Mouse (Mus musculus) liver, embryonic 14.5 days (tissue): ENCODE data around the gene Zic5. TPM values are rescaled to one million over a fixed set of nuclear protein-coding genes. Genes with fewer than 3 reads are reported as not detected.

Experiments
- ATAC-seq: fragments of 200-750 bp; cut with Nextera tagmentation; 2 replicates; pipeline ENCODE4 v1.8.0; 2017; ENCODE audit warnings: moderate number of reproducible peaks, mild to moderate bottlenecking, moderate library complexity; ENCODE audit not compliant: insufficient read depth
- DNase-seq, 3 experiments: peaks; one replicate each; pipeline ENCODE4 v3.0.0-alpha.2; 2012 to 2013; ENCODE audit warnings: low read depth in 3 of 3, low spot score in 3 of 3
- H3K27ac ChIP-seq: fragments of 300-500 bp; sonication (generic); 2 replicates; pipeline ENCODE4 v1.5.1; 2014; ENCODE audit warnings: moderate library complexity, mild to moderate bottlenecking, control low read depth, inconsistent platforms
- H3K27me3 ChIP-seq: fragments of 300-500 bp; sonication (generic); 2 replicates; pipeline ENCODE4 v1.6.1; 2014; ENCODE audit warnings: mild to moderate bottlenecking, low read length, moderate library complexity; ENCODE audit not compliant: control insufficient read depth, insufficient read depth
- H3K36me3 ChIP-seq: fragments of 300-500 bp; sonication (generic); replicated peaks from 2 replicates; pipeline ENCODE4 v1.6.1; 2014; ENCODE audit warnings: low read depth; ENCODE audit not compliant: control insufficient read depth, insufficient read depth
- H3K4me1 ChIP-seq, 2 experiments: fragments of 200-500 bp in 1 of 2; fragments of 300-500 bp in 1 of 2; sonication (generic) in 1 of 2; replicated peaks; 2 replicates each; pipeline ENCODE4 v1.6.1; 2012 to 2014; ENCODE audit warnings: antibody characterized with exemption in 1 of 2, inconsistent platforms in 1 of 2, low read length in 1 of 2; ENCODE audit not compliant: control insufficient read depth in 2 of 2, insufficient read depth in 2 of 2
- H3K4me2 ChIP-seq: fragments of 300-500 bp; sonication (generic); 2 replicates; pipeline ENCODE4 v1.6.1; 2014; ENCODE audit warnings: low read depth, mild to moderate bottlenecking, control low read depth, moderate library complexity
- H3K4me3 ChIP-seq, 2 experiments: fragments of 200-500 bp in 1 of 2; fragments of 300-500 bp in 1 of 2; sonication (generic) in 1 of 2; 2 replicates each; pipeline ENCODE4 v1.5.1; 2012 to 2014; ENCODE audit warnings: low read depth in 2 of 2, low read length in 2 of 2, mild to moderate bottlenecking in 2 of 2, control low read depth in 1 of 2, inconsistent platforms in 1 of 2, moderate library complexity in 1 of 2; ENCODE audit not compliant: insufficient read depth in 1 of 2
- H3K9ac ChIP-seq: fragments of 300-500 bp; sonication (generic); replicated peaks from 2 replicates; pipeline ENCODE4 v1.6.1; 2014; ENCODE audit warnings: mild to moderate bottlenecking, control low read depth, moderate library complexity
- H3K9me3 ChIP-seq: fragments of 300-500 bp; sonication (generic); 2 replicates; pipeline ENCODE4 v1.6.1; 2016; ENCODE audit warnings: low read length, mixed read lengths; ENCODE audit not compliant: control insufficient read depth
- CTCF ChIP-seq: IDR thresholded peaks from 2 replicates; pipeline ENCODE4 v1.5.1; 2016; ENCODE audit warnings: antibody characterized with exemption, low read depth, control low read depth
- EP300 ChIP-seq: IDR thresholded peaks from 2 replicates; pipeline ENCODE4 v1.6.1; 2016; ENCODE audit warnings: antibody characterized with exemption, low read depth
- WGBS: fragments of 180-500 bp; shearing (Covaris S2); extraction: QIAGEN DNeasy Blood & Tissue Kit; methylation state at CpG from one replicate; pipeline ENCODE4 v1.1.7; 2014; ENCODE audit not compliant: insufficient replicate concordance; 5-methylcytosine and 5-hydroxymethylcytosine counted together
- polyA plus RNA-seq, 2 experiments: library from polyadenylated mRNA; depleted of rRNA in 1 of 2; stranded (reverse) in 1 of 2; unstranded in 1 of 2; fragments of >200 nt; fragmentation: Nextera tagmentation in 1 of 2; extraction: Ambion mirVana in 1 of 2; gene quantifications; 2 replicates each; pipeline versions ENCODE4 v1.2.1 to v1.2.3; 2012 to 2014

Gene Zic5
- polyA plus RNA-seq, 2 experiments = not detected

DNA sequence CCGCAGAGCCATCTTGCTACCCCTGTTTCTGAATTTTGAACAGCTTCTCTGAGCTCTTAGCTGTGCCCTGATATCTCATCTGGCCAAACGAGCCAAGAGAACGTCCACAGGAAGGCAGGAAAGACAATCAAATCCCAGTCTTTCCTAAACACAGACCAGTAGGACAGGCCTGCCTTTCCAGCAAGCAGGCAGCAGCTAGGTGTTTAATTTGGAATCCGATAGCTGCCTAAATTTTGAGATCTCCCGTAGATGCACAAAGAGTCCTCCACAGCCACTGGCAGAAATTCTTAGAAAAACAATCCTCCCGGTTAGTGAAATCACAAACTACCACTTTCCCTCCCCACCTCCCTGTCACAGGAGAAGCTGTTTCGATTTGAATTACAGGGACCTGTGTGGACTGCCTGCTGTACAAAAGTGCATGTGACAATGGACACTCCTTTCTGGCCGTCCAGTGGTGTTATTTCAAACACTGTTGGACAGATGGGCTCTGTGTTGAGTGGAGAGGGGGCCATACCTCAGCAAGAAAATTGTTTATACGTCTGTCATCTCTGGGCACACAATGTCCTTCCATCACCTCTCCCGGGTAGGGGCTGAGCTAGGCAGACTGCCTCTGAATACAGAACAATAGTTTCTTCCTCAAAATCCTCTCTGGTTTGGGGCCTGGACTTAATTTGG is 38.8 kb downstream of the Zic5 start:
- no peak overlapping the region for H3K4me2 ChIP-seq
- no peak for TF ChIP-seq EP300
- no peak for TF ChIP-seq CTCF

DNA sequence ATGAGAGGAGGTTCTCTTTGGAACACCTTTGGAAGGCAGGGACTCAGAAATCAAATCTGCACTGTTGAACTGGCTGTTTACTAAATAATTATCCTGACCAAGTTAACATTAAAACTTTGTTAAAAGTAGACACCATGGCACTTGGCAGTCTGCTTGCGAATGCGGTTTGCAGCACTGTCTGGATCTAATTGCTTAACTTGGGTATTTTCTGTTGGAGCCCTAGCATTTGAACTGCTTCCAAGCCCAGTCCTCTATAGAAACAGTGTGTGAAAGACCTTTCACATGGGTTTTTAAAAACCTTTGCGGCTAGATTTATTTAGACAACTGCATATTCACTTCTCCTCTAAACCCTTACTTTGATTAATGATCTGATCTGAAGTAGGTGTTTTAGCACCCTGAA is 41.0 kb downstream of the Zic5 start:
- no peak for TF ChIP-seq EP300
- TF ChIP-seq CTCF = no peak
- no peaks in the 10 kb centered on the region for H3K9me3 ChIP-seq
- DNase-seq (no peak), ATAC-seq (no peak)
- 82% methylated on average over 3 of the region's 3 CpGs for WGBS
- H3K4me1 ChIP-seq = no peaks in the 10 kb centered on the region
- no peak overlapping the region for H3K4me2 ChIP-seq
- H3K36me3 ChIP-seq = no peaks in the 10 kb centered on the region
- no peak overlapping the region for H3K9ac ChIP-seq
- H3K4me3 ChIP-seq = no peak overlapping the region
- H3K27me3 ChIP-seq = no peaks in the 10 kb centered on the region
- H3K27ac ChIP-seq = no peak overlapping the region

More for the DNA sequence above, 38.8 kb downstream of the Zic5 start:
- no peaks in the 10 kb centered on the region for H3K9me3 ChIP-seq
- H3K4me1 ChIP-seq = no peaks in the 10 kb centered on the region
- ATAC-seq (no peak), DNase-seq (no peak)
- no peak overlapping the region for H3K9ac ChIP-seq
- H3K4me3 ChIP-seq = no peak overlapping the region
- H3K27ac ChIP-seq = no peak overlapping the region
- H3K36me3 ChIP-seq = no peaks in the 10 kb centered on the region
- WGBS = 46% methylated on average over 10 of the region's 10 CpGs
- H3K27me3 ChIP-seq = no peaks in the 10 kb centered on the region

DNA sequence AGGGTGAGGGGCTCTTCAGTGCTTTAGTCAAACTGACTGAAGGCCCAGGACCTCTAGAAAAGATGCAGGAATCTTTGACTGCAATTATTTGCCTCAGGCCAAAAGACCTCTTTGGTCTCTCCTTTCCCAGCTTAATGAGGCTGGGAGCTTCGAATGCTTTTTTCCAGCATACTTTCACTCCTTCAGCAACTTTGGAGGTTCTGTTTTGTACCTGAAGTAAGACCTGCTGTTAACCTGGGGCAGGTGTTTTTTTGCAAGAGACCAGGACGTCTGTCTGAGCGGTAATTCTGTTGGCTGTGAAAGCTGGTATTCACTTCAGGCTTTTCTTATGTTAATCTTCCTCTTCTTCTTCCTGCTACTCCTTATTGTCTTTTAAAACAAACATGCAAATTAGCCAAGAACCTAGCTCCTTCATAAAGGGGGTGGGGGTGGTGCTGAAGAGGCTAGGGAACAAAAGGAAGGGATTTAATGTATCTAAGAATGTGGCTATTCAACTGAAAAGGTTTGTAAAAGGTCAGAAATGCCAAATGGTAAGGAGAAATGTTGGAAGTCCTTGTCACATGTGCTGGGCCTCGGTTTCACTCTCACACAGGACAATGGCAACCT is 49.2 kb downstream of the Zic5 start:
- Histone ChIP-seq H3K9ac (no peak overlapping the region), H3K4me2 (no peak overlapping the region), H3K4me3 (no peak overlapping the region), H3K27me3 (no peaks in the 10 kb centered on the region), H3K36me3 (no peaks in the 10 kb centered on the region), H3K27ac (no peak overlapping the region), H3K9me3 (no peaks in the 10 kb centered on the region), H3K4me1 (no peaks in the 10 kb centered on the region)
- TF ChIP-seq EP300 (no peak), CTCF (no peak)
- WGBS = 36% methylated on average over 4 of the region's 4 CpGs
- DNase-seq (no peak), ATAC-seq (no peak)

DNA sequence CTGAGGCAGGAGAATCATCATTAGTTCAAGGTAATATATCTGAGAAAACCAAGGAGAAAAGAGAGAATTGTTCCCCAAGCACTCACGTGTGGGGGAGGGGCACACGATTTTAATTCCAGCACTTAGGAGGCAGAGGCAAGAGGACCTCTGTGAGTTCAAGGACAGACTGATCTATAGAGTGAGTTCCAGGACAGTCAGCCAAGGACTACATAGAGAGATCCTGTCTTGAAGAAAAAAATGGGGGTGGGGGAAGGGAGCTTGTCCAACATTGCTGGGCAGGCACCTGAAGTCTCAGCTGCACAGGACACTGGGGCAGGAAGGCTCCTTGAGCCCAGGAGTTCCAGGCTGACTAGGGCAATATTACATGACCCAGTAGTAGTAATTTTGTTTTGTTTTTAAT is 50.7 kb downstream of the Zic5 start:
- DNase-seq (no peak), ATAC-seq (no peak)
- Histone ChIP-seq H3K4me1 (no peaks in the 10 kb centered on the region), H3K4me2 (no peak overlapping the region), H3K27me3 (no peaks in the 10 kb centered on the region), H3K27ac (no peak overlapping the region), H3K4me3 (no peak overlapping the region), H3K36me3 (no peaks in the 10 kb centered on the region), H3K9ac (no peak overlapping the region), H3K9me3 (no peaks in the 10 kb centered on the region)
- 76% methylated on average over 2 of the region's 2 CpGs for WGBS
- TF ChIP-seq CTCF (no peak), EP300 (no peak)

DNA sequence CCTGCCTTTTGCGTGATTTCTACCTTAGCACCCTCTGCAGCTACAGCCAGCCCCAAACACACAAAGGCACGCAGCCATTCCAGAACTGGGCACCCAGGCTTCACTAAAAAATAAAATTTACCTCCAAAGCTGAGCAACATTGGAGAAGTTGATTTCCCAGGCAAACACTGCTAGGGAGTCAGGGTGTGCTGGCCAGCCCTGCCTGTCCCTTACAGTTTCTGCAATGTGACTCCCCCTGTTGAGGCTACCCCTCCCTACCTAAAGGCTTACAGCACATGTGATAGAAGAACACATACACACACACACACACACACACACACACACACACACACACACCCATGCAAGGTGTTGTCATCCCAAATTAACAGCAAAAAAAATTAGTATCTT is 51.9 kb downstream of the Zic5 start:
- Histone ChIP-seq H3K27me3 (no peaks in the 10 kb centered on the region), H3K9me3 (no peaks in the 10 kb centered on the region), H3K4me1 (no peaks in the 10 kb centered on the region), H3K4me3 (no peak overlapping the region), H3K9ac (no peak overlapping the region), H3K4me2 (no peak overlapping the region), H3K36me3 (no peaks in the 10 kb centered on the region), H3K27ac (no peak overlapping the region)
- 51% methylated on average over 2 of the region's 2 CpGs for WGBS
- no peak for ATAC-seq
- TF ChIP-seq EP300 = no peak
- no peak for TF ChIP-seq CTCF
- DNase-seq = no peak
